Mouse (Mus musculus) megakaryocyte, embryonic 14.5 days (primary cell): ENCODE measurements around the gene Xrra1.

ENCODE experiments used
- FLI1 ChIP-seq: IDR thresholded peaks from 2 replicates; pipeline ENCODE4 v1.6.1; 2012; ENCODE audit warnings: low read length, inconsistent platforms, mixed read lengths
- GATA1 ChIP-seq: IDR thresholded peaks from 3 replicates; pipeline ENCODE4 v1.6.1; 2012; ENCODE audit warnings: mixed read lengths, low read length, inconsistent platforms, borderline replicate concordance

- TF ChIP-seq GATA1 (no peak), FLI1 (no peak)
Observed at GRCm38 (mm10) chr7:99854311-99854710, 4.6 kb upstream of the Xrra1 start.
